Mouse (Mus musculus): ENCODE measurements around the gene Arrdc5.

- no peak for TF ChIP-seq CTCF (IDR thresholded peaks at IDR 0.05; ENCODE audit: extremely low read depth, insufficient read depth, insufficient read length, insufficient replicate concordance)
- no peak for TF ChIP-seq POLR2A (IDR thresholded peaks at IDR 0.05; ENCODE audit: low read depth, low read length)
Observed at GRCm38 (mm10) chr17:56282802-56283201, 17.3 kb downstream of the Arrdc5 start.

Measured in spleen, adult 2 months (tissue).